Mouse (Mus musculus) hindbrain, embryonic 13.5 days (tissue): Measurements from ENCODE around the gene Cdk5rap3. TPM values are rescaled to one million over a fixed set of nuclear protein-coding genes. Genes with fewer than 3 reads are reported as not detected.

ENCODE experiments used
- ATAC-seq: fragments of 200-750 bp; cut with Nextera tagmentation; 2 replicates; pipeline ENCODE4 v1.8.0; 2017; ENCODE audit warnings: moderate TSS enrichment; ENCODE audit not compliant: low FRiP score
- H3K27ac ChIP-seq: fragments of 300-500 bp; sonication (generic); 2 replicates; pipeline ENCODE4 v1.5.1; 2015; ENCODE audit warnings: inconsistent platforms, mild to moderate bottlenecking, moderate library complexity
- H3K27me3 ChIP-seq: fragments of 300-500 bp; sonication (generic); 2 replicates; pipeline ENCODE4 v1.6.1; 2015; ENCODE audit warnings: mild to moderate bottlenecking, inconsistent platforms
- H3K36me3 ChIP-seq: fragments of 300-500 bp; sonication (generic); 2 replicates; pipeline ENCODE4 v1.6.1; 2015; ENCODE audit warnings: mild to moderate bottlenecking, inconsistent platforms
- H3K4me1 ChIP-seq: fragments of 300-500 bp; sonication (generic); replicated peaks from 2 replicates; pipeline ENCODE4 v1.6.1; 2015; ENCODE audit warnings: inconsistent platforms
- H3K4me2 ChIP-seq: fragments of 300-500 bp; sonication (generic); 2 replicates; pipeline ENCODE4 v1.6.1; 2015; ENCODE audit warnings: inconsistent platforms, mild to moderate bottlenecking, moderate library complexity
- H3K4me3 ChIP-seq: fragments of 300-500 bp; sonication (generic); 2 replicates; pipeline ENCODE4 v1.5.1; 2015; ENCODE audit warnings: mild to moderate bottlenecking, inconsistent platforms
- H3K9ac ChIP-seq: fragments of 300-500 bp; sonication (generic); 2 replicates; pipeline ENCODE4 v1.6.1; 2015; ENCODE audit warnings: mild to moderate bottlenecking, inconsistent platforms
- H3K9me3 ChIP-seq: fragments of 300-500 bp; sonication (generic); 2 replicates; pipeline ENCODE4 v1.6.1; 2016; ENCODE audit warnings: inconsistent platforms
- WGBS: fragments of 180-500 bp; shearing (Covaris S2); methylation state at CpG from one replicate; pipeline ENCODE4 v1.1.7; 2015; 5-methylcytosine and 5-hydroxymethylcytosine counted together
- polyA plus RNA-seq: library from polyadenylated mRNA; unstranded; fragments of >200 nt; fragmentation: Nextera tagmentation; extraction: Ambion mirVana; gene quantifications from 2 replicates; pipeline ENCODE4 v1.2.1, GENCODE M21; 2015

The Cdk5rap3 gene
- polyA plus RNA-seq, 1 experiment from 2014 or later = 92.9 TPM

DNA sequence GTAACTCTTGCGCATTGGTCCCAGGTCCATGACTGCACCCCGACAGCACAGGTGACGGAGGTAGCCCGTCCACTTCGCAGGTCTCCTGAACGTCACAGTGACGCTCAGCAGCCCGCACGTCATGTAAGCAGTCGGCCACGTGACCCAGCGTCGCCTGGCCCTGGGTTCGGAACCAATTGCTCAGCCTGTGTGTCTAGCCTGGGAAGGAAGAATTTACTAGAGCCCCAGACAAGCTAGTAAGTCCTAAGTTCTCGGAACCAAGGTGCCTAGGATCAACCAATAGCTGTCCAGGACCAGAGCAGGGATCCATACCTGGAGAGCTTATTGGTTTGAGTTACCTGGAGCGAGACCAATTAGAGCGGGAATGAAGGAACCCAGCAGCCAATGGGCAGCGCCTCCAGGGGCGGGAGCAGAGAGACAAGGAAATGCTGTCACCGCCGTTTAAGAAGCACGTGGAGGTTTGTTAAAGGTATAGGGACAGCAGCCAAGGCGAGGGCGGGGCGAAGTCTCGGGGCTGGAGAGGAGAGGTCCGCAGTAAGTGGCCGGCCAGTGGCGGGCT lies 27.5 kb upstream of the Cdk5rap3 start, which contains the start of gene Pnpo:
Gene Pnpo, minus strand, starts transcription at position 241 of the 559 bp plus-strand sequence.
- peak; percentile 97 for ATAC-seq
- WGBS = under 1% methylated on average over 29 of the region's 29 CpGs
- peak within 1 kb of the TSS; percentile 92 for H3K4me2 ChIP-seq
- peaks cover 9% of the 10 kb centered on the region for H3K27me3 ChIP-seq
- H3K4me3 ChIP-seq = peak within 1 kb of the TSS; percentile 60
- H3K36me3 ChIP-seq = peaks cover 6% of the 10 kb centered on the region; the same call in 1 of the 2 replicates
- H3K9ac ChIP-seq = peak within 1 kb of the TSS; percentile 71
- no peaks in the 10 kb centered on the region for H3K9me3 ChIP-seq
- peaks cover 26% of the 10 kb centered on the region for H3K4me1 ChIP-seq
- H3K27ac ChIP-seq = peak within 1 kb of the TSS; percentile 64

DNA sequence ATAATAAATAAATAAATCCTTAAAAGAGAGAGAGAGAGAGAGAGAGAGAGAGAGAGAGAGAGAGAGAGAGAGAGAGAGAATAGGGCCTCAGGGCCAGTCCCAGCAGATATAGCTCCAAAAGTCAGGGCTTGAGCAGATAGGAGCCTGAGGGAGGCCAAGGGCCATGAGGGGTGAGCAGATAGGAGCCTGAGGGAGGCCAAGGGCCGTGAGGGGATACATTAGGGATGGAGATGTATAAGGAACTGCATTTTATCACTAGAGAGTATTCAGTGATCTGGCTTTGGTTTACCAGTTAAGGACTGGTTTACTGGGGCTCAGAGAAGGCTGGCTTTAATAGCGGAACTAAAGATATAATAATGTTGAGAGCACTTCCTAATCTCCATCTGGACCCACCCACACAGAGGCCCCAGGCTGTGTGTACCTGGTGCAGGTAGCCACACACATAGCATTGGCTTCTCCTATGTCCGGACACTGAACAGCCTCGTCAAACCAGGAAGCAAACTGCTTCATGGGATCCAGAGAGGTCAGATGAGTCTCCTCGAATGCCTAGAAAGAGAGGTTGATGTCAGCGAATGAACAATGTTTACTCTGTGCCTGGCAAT lies 25.8 kb upstream of the Cdk5rap3 start:
- 78% methylated on average over 6 of the region's 6 CpGs for WGBS
- Histone ChIP-seq H3K9ac (no peak overlapping the region), H3K4me3 (no peak overlapping the region), H3K36me3 (no peaks in the 10 kb centered on the region), H3K27ac (no peak overlapping the region), H3K9me3 (no peaks in the 10 kb centered on the region), H3K27me3 (peaks cover 9% of the 10 kb centered on the region), H3K4me1 (peaks cover 26% of the 10 kb centered on the region), H3K4me2 (no peak overlapping the region)
- no peak for ATAC-seq

DNA sequence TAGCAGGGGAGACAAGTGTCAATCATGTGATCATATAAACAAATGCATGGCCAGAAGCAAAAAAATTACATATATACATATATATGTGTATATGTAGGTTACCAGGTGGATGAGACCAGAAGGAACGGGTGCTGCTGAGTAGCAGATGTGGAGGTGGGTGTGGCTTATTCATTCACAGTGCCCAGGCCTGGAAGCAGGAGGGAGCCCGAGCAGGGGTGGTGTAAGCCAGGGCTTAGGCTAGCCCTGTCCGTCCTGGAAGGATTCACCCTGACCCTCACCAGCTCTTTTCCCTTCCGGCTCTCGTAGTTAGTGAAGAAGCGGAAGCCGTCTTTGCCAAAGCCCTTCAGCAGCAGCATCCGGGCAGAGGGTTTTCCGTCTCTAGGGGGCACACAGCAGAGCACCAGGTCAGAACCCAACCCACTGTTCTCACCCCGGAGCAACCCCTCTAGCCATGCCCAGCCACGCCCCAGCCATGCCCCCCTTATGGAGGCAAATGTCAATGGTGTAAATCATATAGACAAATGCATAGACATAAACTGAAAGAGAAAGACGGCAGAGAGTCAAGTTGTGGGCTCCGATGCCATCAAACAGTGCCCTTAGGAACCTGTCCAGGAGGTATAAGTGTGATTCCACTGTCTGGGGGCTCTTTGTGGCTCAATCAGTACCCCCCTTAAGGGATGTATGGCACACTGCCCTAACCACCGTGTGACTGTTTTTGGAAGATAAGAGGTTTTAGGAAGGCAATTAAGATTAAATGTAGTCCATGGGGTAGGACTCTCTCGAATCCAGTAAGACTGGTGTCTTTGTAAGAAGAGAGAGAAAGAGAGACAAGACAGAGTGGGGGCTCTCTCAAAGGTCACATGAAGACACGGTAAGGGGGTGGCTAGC lies 24.5 kb upstream of the Cdk5rap3 start:
- Histone ChIP-seq H3K36me3 (no peaks in the 10 kb centered on the region), H3K27ac (no peak overlapping the region), H3K9ac (no peak overlapping the region), H3K9me3 (no peaks in the 10 kb centered on the region), H3K27me3 (peaks cover 9% of the 10 kb centered on the region), H3K4me2 (no peak overlapping the region), H3K4me1 (peaks cover 20% of the 10 kb centered on the region), H3K4me3 (no peak overlapping the region)
- ATAC-seq = no peak
- WGBS = 78% methylated on average over 16 of the region's 16 CpGs

DNA sequence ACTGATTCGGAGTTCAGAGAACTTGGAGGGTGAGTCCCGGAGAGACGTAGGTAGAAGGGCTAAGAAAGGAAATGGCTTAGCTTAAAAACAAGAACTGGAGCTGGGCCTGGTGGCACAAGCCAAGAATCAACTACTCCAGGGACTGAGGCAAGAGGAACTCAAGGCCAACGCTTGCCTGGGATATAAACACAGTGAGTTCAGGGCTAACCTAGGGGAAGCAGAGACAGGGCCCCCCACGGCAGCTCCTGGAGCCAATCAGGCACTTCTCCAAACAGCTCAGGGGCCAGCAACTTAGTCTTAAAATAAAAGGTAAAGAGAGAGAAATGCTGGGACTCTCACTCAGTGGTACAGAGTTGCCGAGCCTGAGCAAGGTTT lies 22.1 kb upstream of the Cdk5rap3 start:
- ATAC-seq = no peak
- Histone ChIP-seq H3K9me3 (no peaks in the 10 kb centered on the region), H3K36me3 (no peaks in the 10 kb centered on the region), H3K4me1 (peaks cover 8% of the 10 kb centered on the region), H3K9ac (no peak overlapping the region), H3K4me3 (no peak overlapping the region), H3K27ac (no peak overlapping the region), H3K27me3 (peaks cover 4% of the 10 kb centered on the region; the same call in 1 of the 2 replicates), H3K4me2 (no peak overlapping the region)
- 91% methylated on average over 6 of the region's 6 CpGs for WGBS

DNA sequence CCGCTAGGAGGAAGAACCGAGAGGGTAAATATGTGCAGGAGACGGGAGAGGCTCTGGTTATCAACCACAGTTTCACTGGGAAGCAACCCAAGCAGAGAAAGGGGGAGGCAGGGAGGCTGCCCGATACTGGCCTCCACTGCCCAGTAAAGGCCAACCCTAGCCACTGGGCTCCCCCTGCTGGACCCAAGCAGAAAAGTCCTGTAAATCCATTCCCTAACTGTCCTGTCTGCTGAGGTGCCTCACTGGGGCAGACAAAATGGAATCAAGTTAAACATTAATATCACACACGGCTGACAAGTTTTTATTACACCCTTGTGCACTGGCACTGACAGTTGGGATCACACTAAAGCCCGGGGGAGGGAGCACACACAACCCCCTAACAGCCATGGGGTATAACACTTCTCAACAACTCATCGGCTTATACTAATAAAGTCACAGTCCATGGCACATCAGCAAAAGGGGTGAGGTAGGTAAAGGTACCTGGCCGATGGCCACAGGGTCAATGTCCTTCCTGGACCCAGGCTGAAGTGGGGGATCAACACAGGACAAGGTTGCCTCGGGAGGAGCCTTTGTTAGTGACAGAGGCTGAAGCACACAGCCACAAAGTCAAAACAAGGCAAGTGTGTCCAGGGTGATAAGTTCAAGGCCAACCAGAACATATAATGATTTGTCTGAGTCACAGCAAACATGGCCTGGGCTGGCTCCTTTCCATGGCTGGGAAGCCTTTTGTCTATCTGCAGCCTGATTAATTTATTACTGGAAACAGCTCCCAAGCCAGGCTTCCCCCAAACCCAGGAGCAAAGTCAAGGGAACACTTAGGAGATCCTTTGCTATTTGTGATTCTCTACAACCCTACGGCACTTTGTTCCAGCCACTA lies 21.5 kb upstream of the Cdk5rap3 start:
- Histone ChIP-seq H3K9ac (no peak overlapping the region), H3K4me2 (no peak overlapping the region), H3K4me3 (no peak overlapping the region), H3K9me3 (no peaks in the 10 kb centered on the region), H3K36me3 (no peaks in the 10 kb centered on the region), H3K27ac (no peak overlapping the region), H3K27me3 (peaks cover 4% of the 10 kb centered on the region; the same call in 1 of the 2 replicates), H3K4me1 (0 out of 2 replicates have a peak, but pooled peaks cover 6% of the 10 kb centered on the region)
- 51% methylated on average over 10 of the region's 10 CpGs for WGBS
- ATAC-seq = no peak

DNA sequence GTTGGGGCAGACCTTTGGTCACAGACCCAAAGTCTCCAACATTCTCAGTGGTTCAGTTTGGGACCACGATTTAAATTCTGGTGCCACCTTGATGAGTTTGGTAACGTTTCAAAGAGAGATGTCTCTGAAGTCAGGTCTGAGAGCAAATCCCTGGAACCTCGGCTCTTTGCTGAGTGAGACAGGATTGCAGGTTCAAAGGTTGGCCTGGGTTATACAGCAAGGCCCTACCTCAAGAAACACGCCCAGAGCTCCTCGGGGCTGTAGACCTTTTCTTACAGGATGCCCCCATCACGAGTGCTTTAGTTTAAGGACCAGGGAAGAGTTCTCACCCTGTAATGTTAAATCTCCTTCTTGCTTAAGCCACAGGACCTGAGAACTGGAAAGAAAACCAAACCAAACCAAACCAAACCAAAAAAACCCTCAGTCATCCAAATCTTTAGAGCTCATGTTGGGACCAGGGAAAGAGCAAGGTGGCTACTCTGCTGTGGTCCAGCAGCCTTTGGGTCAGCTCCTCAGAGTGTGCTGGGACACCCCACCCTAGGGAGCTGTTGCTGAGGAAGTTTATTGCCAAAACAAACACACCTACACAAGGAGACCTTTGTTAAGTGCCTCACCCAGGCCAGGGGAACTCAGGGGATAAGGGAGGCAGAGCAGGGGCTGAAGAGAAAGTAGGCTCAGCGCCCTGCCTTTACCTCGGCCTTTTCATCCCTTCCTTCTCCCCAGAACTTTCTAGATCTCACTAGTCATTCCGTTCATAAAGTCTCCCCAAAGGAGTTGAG lies 19.8 kb upstream of the Cdk5rap3 start:
- Histone ChIP-seq H3K4me3 (no peak overlapping the region), H3K36me3 (no peaks in the 10 kb centered on the region), H3K27ac (no peak overlapping the region), H3K9ac (no peak overlapping the region), H3K4me2 (no peak overlapping the region), H3K9me3 (no peaks in the 10 kb centered on the region), H3K4me1 (0 out of 2 replicates have a peak, but pooled peaks cover 6% of the 10 kb centered on the region), H3K27me3 (no peaks in the 10 kb centered on the region)
- 87% methylated on average over 9 of the region's 9 CpGs for WGBS
- no peak for ATAC-seq

DNA sequence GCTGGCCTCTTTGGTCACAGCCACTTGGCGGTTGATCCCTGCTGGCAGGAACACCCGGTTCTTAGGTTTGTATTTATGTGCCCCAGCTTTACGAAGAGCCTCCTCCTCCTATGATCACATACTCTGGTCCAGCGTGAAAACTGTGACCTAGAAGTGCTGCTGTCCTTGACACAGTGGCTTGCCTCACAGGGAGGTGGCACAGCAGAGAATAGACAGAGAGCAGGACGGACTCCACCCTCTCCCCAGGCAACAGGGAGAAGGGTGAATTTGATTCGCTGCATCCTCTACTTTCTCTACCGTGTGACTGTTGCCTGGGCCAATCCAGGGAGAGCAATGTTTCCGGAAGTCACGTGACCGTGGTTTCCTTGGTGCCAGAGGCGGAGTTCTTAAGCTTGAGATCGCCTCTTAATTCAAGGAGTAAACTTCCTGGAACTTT lies 18.6 kb upstream of the Cdk5rap3 start:
- 29% methylated on average over 12 of the region's 12 CpGs for WGBS
- peaks cover 5% of the 10 kb centered on the region for H3K27me3 ChIP-seq
- peak; percentile 54; the same call in 1 of the 2 replicates for ATAC-seq
- H3K4me1 ChIP-seq = 0 out of 2 replicates have a peak, but pooled peaks cover 6% of the 10 kb centered on the region
- H3K36me3 ChIP-seq = no peaks in the 10 kb centered on the region
- no peak overlapping the region for H3K4me3 ChIP-seq
- H3K9ac ChIP-seq = no peak overlapping the region
- no peak overlapping the region for H3K27ac ChIP-seq
- no peaks in the 10 kb centered on the region for H3K9me3 ChIP-seq
- H3K4me2 ChIP-seq = peak overlapping the region; percentile 39

DNA sequence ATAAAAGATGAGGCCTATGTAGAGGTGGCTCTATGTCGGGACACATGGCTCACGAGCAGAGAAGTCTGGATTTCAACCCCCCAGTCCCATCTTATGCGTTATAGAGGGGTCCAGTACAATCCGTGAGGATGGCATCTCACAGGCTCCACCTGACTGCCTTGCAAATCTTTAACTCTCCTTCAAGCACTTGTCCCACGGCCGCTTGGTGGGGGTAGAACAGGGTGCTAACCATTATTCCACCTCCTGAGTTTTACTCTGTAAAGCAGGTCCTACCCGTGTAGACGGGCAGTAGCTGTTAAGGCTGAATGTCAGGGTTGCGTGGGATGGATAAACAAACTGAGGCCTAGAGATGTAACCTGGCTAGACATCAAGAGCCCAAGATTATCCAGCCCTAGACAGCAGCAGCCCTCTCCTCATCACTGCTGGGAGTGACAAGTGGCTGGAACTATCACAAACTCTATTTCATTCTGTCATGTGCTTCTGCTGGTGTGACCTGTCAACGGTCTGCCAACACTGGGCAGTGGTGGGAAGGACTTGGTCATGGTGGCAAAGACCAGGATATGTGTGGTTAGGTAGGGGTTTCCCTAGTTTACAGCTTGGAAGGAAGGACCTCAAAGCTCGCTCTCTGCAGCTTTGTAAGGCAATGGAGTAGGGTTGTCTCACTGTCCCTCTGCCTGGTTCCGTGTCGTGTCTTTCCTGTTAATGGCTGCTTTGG lies 17.4 kb upstream of the Cdk5rap3 start:
- ATAC-seq = no peak
- Histone ChIP-seq H3K4me1 (0 out of 2 replicates have a peak, but pooled peaks cover 11% of the 10 kb centered on the region), H3K4me3 (no peak overlapping the region), H3K36me3 (no peaks in the 10 kb centered on the region), H3K9me3 (no peaks in the 10 kb centered on the region), H3K27ac (no peak overlapping the region), H3K27me3 (peaks cover 17% of the 10 kb centered on the region), H3K4me2 (no peak overlapping the region), H3K9ac (no peak overlapping the region)
- 92% methylated on average over 13 of the region's 13 CpGs for WGBS

DNA sequence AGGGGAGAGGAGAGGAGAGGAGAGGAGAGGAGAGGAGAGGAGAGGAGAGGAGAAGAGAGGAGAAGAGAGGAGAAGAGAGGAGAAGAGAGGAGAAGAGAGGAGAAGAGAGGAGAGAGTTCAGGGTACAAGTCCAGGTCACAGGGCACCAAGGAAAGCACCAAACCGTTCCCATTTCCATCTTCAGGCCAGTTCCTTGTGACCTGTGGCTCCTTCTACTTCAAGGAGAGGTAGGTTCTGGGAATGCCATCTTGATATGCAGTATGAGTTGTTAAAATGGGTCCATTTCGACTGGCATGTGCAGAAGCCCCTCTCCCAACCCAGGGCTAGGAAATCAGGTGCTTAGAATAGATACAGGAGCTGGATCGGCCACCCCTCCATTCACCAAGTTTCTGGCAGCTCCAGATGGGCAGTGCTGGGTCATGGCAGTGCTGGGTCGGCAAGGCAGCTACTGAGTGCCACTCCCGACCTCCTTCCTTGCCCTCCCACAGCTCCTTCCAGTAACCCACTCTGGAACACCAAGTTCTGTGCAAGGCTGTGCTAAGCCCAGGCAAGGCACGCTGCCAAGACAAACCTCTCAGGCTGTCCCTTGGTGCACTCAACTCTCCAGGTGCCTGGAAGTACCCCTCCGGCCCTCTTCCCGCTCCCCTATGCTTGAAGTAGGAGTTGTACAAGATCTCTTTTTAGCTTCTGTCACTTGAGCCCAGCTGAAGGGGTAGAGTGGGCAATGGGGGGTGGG lies 15.2 kb upstream of the Cdk5rap3 start:
- Histone ChIP-seq H3K27ac (no peak overlapping the region), H3K4me2 (no peak overlapping the region), H3K9me3 (no peaks in the 10 kb centered on the region), H3K4me1 (0 out of 2 replicates have a peak, but pooled peaks cover 11% of the 10 kb centered on the region), H3K36me3 (no peaks in the 10 kb centered on the region), H3K9ac (no peak overlapping the region), H3K4me3 (no peak overlapping the region), H3K27me3 (peaks cover 32% of the 10 kb centered on the region)
- ATAC-seq = no peak
- WGBS = 75% methylated on average over 8 of the region's 8 CpGs

DNA sequence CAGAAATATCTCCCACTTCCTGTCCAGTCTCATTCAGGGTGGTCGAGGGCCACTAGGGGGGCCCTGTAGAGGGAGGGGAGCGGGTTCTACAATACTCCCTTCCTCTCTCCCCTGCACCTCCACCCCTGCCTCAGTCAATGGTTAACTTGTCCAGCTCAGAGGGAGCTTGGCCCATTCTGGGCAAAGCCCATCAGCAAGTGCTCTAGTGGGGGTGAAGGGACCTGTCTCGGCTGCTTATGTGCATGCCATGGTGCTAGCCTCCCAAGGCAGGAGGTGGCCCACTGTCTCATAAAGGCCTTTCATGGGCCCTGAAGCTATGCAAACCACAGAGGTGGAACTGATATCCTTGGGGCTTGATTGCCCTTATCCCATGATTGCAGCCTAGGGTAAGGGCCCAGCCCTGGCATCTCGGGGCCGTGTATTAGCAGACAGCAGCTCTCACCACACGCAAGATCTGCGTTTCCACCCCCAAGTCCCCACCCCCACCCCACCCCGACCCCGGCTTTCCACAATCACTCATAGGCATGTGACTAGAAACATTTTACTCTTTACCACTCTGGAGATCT lies 13.6 kb upstream of the Cdk5rap3 start:
- H3K9ac ChIP-seq = no peak overlapping the region
- no peak overlapping the region for H3K27ac ChIP-seq
- H3K36me3 ChIP-seq = no peaks in the 10 kb centered on the region
- 0 out of 2 replicates have a peak, but pooled peaks cover 7% of the 10 kb centered on the region for H3K4me1 ChIP-seq
- 70% methylated on average over 9 of the region's 9 CpGs for WGBS
- ATAC-seq = no peak
- peaks cover 32% of the 10 kb centered on the region for H3K27me3 ChIP-seq
- H3K9me3 ChIP-seq = no peaks in the 10 kb centered on the region
- no peak overlapping the region for H3K4me3 ChIP-seq
- H3K4me2 ChIP-seq = no peak overlapping the region
